Mouse (Mus musculus): Measurements from ENCODE around the gene Myo3b. TPM values are rescaled to one million over a fixed set of nuclear protein-coding genes. Genes with fewer than 3 reads are reported as not detected.

Gene Myo3b
- polyA plus RNA-seq, 1 experiment from 2014 or later, result not detected

DNA sequence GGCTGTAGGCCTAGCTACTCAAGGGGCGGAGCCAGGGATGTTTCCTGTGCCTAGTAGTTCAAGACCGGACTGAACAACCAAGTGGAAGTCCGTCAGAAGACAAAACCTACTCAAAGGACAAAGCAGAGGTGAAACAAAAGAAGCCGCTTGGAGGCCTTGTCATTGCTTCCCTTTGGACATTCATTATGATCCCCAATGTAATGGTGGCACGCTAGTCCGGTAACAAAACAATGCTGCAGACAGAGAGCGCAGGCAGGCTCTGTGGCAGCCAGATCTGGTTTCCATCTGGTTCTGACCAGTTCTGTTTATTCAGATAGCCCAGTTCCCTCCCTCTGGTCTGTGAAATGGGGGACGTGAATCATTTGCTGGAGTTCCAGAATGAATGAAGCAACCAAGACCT lies 301.3 kb downstream of the Myo3b start:
- Histone ChIP-seq H3K9me3 (replicated peaks) (no peaks in the 10 kb centered on the region), H3K4me2 (replicated peaks) (no peak overlapping the region), H3K4me3 (replicated peaks) (no peak overlapping the region), H3K9ac (no peak overlapping the region), H3K36me3 (no peaks in the 10 kb centered on the region), H3K4me1 (peaks cover 18% of the 10 kb centered on the region), H3K27me3 (no peaks in the 10 kb centered on the region), H3K27ac (replicated peaks) (no peak overlapping the region)
- 89% methylated on average over 8 of the region's 8 CpGs for WGBS
- ATAC-seq (ENCODE audit: insufficient number of reproducible peaks, low FRiP score, low TSS enrichment, low read depth), result no peak

DNA sequence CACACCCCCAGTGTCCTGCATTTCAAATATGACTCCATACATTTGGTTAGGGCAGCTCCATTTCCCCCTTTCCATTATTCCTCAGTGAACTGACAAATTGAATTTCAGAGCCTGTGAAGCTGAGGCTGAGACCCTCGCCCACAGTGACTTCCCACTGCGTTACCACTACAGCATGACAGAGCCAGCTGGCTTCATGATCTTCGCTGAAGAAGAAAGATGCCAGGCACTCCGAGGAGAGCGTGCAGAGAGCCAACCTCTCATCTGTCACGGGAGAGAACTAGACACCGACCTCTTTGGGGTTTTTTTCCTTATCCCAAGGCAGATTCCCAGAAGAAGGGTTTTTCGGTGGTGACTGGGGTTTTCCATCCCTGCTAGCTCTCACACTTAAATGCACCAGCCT lies 306.2 kb downstream of the Myo3b start:
- H3K27ac ChIP-seq (replicated peaks), result no peak overlapping the region
- H3K9ac ChIP-seq, result no peak overlapping the region
- no peaks in the 10 kb centered on the region for H3K9me3 ChIP-seq (replicated peaks)
- no peaks in the 10 kb centered on the region for H3K36me3 ChIP-seq
- H3K4me3 ChIP-seq (replicated peaks), result no peak overlapping the region
- H3K4me1 ChIP-seq, result 0 out of 2 replicates have a peak, but pooled peaks cover 3% of the 10 kb centered on the region
- ATAC-seq (ENCODE audit: insufficient number of reproducible peaks, low FRiP score, low TSS enrichment, low read depth), result no peak
- H3K4me2 ChIP-seq (replicated peaks), result no peak overlapping the region
- no peaks in the 10 kb centered on the region for H3K27me3 ChIP-seq
- WGBS, result 59% methylated on average over 8 of the region's 8 CpGs

DNA sequence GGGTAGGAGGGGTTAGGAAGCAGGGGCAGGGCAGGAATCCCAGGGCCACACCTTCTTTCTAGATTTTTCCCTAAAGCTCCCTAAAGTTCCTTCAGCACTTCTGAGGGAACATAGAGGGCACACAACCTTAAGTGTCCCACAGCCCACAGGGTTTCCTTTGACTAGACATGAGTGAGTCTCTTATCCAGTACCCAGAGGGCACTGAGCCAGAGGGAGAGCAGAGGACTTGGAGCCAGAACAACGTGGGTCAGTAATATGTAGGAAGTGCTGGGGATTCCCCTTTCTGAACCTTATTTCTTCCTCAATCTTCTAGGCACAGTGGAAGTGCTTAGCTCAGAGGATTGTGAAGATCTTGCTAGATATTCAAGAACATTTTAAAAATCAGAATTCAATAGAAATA lies 308.6 kb downstream of the Myo3b start:
- no peaks in the 10 kb centered on the region for H3K9me3 ChIP-seq (replicated peaks)
- no peak overlapping the region for H3K4me3 ChIP-seq (replicated peaks)
- H3K27me3 ChIP-seq, result no peaks in the 10 kb centered on the region
- no peak overlapping the region for H3K27ac ChIP-seq (replicated peaks)
- no peaks in the 10 kb centered on the region for H3K36me3 ChIP-seq
- ATAC-seq (ENCODE audit: insufficient number of reproducible peaks, low FRiP score, low TSS enrichment, low read depth), result no peak
- H3K4me2 ChIP-seq (replicated peaks), result no peak overlapping the region
- H3K4me1 ChIP-seq, result 0 out of 2 replicates have a peak, but pooled peaks cover 3% of the 10 kb centered on the region
- H3K9ac ChIP-seq, result no peak overlapping the region
- 29% methylated on average over 1 of the region's 1 CpGs for WGBS

DNA sequence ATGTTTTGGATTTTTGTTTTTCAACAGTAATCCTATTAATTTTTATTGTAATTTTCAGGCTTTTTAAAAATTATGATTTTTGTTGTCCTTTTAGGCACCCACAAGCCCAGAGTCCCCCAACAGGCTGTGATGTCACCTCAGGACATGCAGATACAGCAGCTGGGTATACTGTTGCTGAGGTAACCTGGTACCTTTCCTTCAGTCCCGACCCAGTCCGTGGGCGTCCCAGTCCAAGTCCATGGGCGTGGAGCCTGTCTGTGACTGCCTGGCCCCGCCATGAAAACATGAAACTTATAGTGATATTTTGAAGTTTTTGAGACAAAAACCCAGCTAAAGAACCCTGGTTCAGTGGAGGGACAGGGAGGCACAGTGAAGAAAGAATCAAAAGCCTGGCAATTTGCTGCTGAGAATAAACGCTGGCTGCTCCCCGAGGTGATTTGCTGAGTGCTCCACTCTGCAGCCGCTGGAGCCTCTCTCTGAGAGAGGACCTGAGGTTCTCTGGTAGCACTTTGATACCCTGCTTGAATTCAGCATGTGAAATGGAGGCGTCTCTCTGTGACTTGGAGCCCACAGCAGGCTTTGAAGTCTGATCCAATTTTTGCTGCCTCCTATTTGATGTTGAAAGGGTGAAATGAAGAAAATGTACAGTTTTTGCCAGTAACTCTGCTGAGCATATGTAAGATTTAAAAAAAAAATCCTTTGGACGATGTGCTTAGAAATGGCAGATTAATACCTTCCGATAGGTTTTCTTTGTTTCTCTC lies 310.0 kb downstream of the Myo3b start:
- Histone ChIP-seq H3K4me1 (0 out of 2 replicates have a peak, but pooled peaks cover 3% of the 10 kb centered on the region), H3K9ac (no peak overlapping the region), H3K36me3 (no peaks in the 10 kb centered on the region), H3K27ac (replicated peaks) (0 out of 2 replicates have a peak overlapping the region, but pooled peaks have one; percentile 17), H3K4me2 (replicated peaks) (no peak overlapping the region), H3K27me3 (no peaks in the 10 kb centered on the region), H3K9me3 (replicated peaks) (no peaks in the 10 kb centered on the region), H3K4me3 (replicated peaks) (no peak overlapping the region)
- whole genome bisulfite sequencing, result 39% methylated on average over 11 of the region's 11 CpGs
- ATAC-seq (ENCODE audit: insufficient number of reproducible peaks, low FRiP score, low TSS enrichment, low read depth), result no peak

DNA sequence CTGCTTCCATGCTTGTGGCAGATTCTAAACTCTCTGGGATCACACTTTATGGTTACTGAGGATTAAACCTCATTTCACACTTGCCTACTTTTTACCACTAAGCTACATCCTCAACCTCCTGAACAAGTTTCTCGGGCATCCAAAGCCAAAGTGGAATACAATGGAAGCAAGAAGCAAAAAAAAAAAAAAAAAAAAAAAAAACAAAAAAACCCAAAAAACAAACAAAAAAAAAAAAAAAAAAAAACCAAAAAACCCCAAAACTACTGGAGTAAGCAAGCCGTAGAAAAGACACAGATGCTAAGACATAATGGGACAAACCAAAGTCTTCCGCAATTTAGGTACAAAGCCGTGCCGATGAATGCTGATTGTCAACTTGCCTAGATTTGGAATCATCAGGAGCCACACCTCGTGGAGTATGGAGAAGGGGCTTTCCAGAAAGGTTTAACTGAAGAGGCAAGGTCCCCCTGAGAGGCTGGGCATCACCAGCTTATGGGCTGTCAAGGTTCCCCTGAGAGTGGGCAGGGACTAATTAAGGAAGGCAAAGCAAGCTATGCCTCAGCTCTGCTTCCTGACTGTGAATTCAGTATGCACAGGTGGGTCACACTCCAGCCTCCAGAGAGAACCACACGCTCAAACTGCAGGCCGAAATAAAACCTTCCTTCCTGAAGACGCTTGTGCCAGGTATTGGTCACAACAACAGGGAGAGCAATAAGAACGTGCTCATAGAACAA lies 313.7 kb downstream of the Myo3b start:
- no peak overlapping the region for H3K4me3 ChIP-seq (replicated peaks)
- no peak for ATAC-seq (ENCODE audit: insufficient number of reproducible peaks, low FRiP score, low TSS enrichment, low read depth)
- WGBS, result 83% methylated on average over 10 of the region's 10 CpGs
- no peaks in the 10 kb centered on the region for H3K27me3 ChIP-seq
- H3K9ac ChIP-seq, result no peak overlapping the region
- H3K9me3 ChIP-seq (replicated peaks), result no peaks in the 10 kb centered on the region
- H3K4me1 ChIP-seq, result 0 out of 2 replicates have a peak, but pooled peaks cover 3% of the 10 kb centered on the region
- no peak overlapping the region for H3K4me2 ChIP-seq (replicated peaks)
- H3K36me3 ChIP-seq, result no peaks in the 10 kb centered on the region
- H3K27ac ChIP-seq (replicated peaks), result no peak overlapping the region

DNA sequence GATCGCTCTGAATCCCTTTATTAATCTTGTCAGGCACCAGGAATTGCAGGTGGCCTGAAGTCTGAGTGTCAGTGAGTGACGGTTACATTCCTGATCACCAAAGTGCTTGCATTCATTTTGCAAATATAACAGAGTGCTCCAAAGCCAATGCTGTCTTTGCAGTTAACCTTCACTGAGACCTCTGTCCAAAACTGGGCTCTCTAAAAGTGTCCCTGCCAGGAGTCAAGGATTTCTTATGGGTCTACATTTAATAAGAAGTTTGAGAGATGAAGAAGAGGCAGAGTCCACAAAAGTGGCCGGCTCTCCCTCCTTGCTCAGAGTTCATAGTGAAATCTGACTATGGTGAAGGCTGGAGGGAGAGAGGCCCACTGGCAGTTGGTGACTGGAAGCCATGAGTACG lies 315.1 kb downstream of the Myo3b start:
- H3K9me3 ChIP-seq (replicated peaks), result no peaks in the 10 kb centered on the region
- no peak overlapping the region for H3K27ac ChIP-seq (replicated peaks)
- 79% methylated on average over 4 of the region's 4 CpGs for WGBS
- no peak overlapping the region for H3K9ac ChIP-seq
- H3K27me3 ChIP-seq, result no peaks in the 10 kb centered on the region
- H3K4me3 ChIP-seq (replicated peaks), result no peak overlapping the region
- H3K36me3 ChIP-seq, result no peaks in the 10 kb centered on the region
- ATAC-seq (ENCODE audit: insufficient number of reproducible peaks, low FRiP score, low TSS enrichment, low read depth), result no peak
- H3K4me1 ChIP-seq, result 0 out of 2 replicates have a peak, but pooled peaks cover under 1% of the 10 kb centered on the region
- H3K4me2 ChIP-seq (replicated peaks), result no peak overlapping the region

DNA sequence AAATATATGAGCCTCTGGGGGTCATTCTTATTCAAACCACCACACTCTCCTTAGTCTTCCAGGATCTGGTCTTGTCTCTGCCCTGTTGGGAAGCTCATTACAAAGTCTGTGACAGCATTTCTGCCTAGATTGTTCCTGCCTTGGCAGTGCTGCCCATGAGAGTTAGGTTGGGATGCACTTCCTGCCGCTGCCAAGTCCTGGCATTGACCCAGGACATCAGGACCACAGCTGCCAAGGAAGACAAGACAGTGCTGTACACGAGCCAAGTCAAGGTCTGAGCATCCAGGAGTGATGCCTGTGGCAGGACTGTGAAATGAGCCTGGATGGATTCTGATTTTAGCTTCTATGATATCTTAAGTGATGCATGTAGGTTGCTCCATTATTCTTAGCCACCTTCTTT lies 316.1 kb downstream of the Myo3b start:
- Histone ChIP-seq H3K4me2 (replicated peaks) (no peak overlapping the region), H3K27me3 (no peaks in the 10 kb centered on the region), H3K27ac (replicated peaks) (no peak overlapping the region), H3K9ac (no peak overlapping the region), H3K4me1 (no peaks in the 10 kb centered on the region), H3K9me3 (replicated peaks) (no peaks in the 10 kb centered on the region), H3K4me3 (replicated peaks) (no peak overlapping the region), H3K36me3 (no peaks in the 10 kb centered on the region)
- ATAC-seq (ENCODE audit: insufficient number of reproducible peaks, low FRiP score, low TSS enrichment, low read depth), result no peak
- WGBS, result 55% methylated on average over 2 of the region's 2 CpGs

DNA sequence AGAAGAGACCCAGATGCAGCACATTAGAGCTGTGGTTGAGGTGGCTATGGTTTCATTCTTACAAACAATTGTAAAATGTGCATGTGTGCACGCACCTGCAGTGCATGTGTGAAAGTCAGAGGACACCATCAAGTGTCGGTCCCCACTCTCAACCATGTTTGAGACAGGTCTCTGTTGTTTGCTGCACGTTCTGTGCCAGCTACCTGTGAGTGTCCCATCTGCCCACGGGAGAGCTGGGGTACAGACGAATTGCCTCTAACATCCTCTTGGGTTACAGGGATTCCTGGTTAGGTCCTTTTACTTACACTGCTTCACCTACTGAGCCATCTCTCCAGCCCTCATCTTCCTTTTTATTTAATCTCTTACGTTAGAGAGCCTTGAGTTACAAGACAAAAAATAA lies 330.5 kb downstream of the Myo3b start:
- H3K27me3 ChIP-seq, result no peaks in the 10 kb centered on the region
- H3K4me2 ChIP-seq (replicated peaks), result no peak overlapping the region
- no peaks in the 10 kb centered on the region for H3K36me3 ChIP-seq
- peaks cover 13% of the 10 kb centered on the region for H3K4me1 ChIP-seq
- H3K4me3 ChIP-seq (replicated peaks), result no peak overlapping the region
- ATAC-seq (ENCODE audit: insufficient number of reproducible peaks, low FRiP score, low TSS enrichment, low read depth), result no peak
- no peaks in the 10 kb centered on the region for H3K9me3 ChIP-seq (replicated peaks)
- H3K27ac ChIP-seq (replicated peaks), result no peak overlapping the region
- 75% methylated on average over 6 of the region's 6 CpGs for WGBS
- no peak overlapping the region for H3K9ac ChIP-seq

DNA sequence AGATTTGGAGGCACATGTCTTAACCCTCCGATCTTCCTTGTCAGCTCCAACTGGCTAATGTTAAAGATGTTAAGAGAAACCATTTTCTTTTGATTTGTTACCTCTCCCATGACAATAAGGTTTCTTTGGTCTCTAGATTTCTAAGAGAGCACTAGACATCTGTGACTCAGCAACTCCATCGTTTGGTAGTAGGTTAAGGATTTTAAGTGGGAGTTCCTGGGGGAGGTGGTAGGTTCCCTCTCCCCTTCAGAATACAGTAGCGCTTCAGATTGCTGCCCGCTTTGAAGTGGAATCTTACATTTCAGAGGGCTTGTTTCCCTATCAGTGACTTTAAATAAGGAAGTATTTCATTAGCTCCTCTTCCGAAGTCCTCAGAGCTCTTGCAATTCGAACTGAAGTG lies 340.4 kb downstream of the Myo3b start:
- no peak for ATAC-seq (ENCODE audit: insufficient number of reproducible peaks, low FRiP score, low TSS enrichment, low read depth)

DNA sequence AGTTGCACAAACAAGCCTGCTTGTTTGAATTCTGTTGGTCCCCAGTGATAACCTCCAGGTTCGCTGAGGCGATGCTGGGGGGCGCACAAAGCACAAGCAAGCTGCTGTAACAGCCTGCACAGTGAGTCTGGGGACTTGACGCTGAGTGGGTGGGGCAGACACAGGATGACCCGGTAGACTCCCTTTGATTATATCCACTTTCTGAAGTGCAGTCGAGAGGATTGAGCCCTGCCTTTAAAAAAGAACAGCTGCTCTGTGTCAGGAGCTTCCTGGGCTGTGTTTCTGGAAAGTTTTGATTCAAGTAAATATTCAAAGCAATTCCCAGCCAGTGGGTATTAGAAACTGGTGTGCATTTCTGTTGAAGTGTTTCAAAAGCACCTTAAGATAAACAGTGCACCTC lies 341.0 kb downstream of the Myo3b start:
- H3K27me3 ChIP-seq, result no peaks in the 10 kb centered on the region
- H3K4me2 ChIP-seq (replicated peaks), result no peak overlapping the region
- no peak for ATAC-seq (ENCODE audit: insufficient number of reproducible peaks, low FRiP score, low TSS enrichment, low read depth)
- WGBS, result 10% methylated on average over 6 of the region's 6 CpGs
- no peak overlapping the region for H3K27ac ChIP-seq (replicated peaks)
- H3K9ac ChIP-seq, result no peak overlapping the region
- no peaks in the 10 kb centered on the region for H3K9me3 ChIP-seq (replicated peaks)
- no peaks in the 10 kb centered on the region for H3K36me3 ChIP-seq
- no peak overlapping the region for H3K4me3 ChIP-seq (replicated peaks)
- H3K4me1 ChIP-seq, result peaks cover 7% of the 10 kb centered on the region; the same call in 1 of the 2 replicates

More for the DNA sequence above, 340.4 kb downstream of the Myo3b start:
- Histone ChIP-seq H3K27me3 (no peaks in the 10 kb centered on the region), H3K4me2 (replicated peaks) (no peak overlapping the region), H3K4me1 (peaks cover 7% of the 10 kb centered on the region; the same call in 1 of the 2 replicates), H3K27ac (replicated peaks) (no peak overlapping the region), H3K9ac (no peak overlapping the region), H3K4me3 (replicated peaks) (no peak overlapping the region), H3K9me3 (replicated peaks) (no peaks in the 10 kb centered on the region), H3K36me3 (no peaks in the 10 kb centered on the region)
- 37% methylated on average over 6 of the region's 6 CpGs for WGBS

DNA sequence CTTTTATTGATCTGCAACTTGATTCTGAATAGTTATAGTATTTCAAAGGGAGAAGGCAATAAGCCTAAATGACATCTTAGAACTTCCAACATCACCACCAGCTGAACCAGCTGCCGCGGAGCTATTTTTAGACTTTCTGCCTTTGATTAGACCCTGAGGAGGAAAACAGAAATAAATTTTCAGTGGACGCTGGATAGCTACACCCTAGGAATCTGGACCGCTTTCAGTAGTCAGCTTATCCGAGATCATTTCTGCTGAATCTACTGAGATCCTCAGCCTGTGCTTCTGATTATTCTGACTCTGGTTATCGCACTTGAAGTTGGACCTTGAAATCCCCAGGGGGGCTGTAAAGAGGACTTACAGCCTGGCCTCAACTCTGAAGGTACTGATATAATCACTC lies 349.7 kb downstream of the Myo3b start:
- no peak for ATAC-seq (ENCODE audit: insufficient number of reproducible peaks, low FRiP score, low TSS enrichment, low read depth)
- no peaks in the 10 kb centered on the region for H3K9me3 ChIP-seq (replicated peaks)
- H3K4me1 ChIP-seq, result peaks cover 9% of the 10 kb centered on the region; the same call in 1 of the 2 replicates
- H3K27me3 ChIP-seq, result no peaks in the 10 kb centered on the region
- no peak overlapping the region for H3K4me3 ChIP-seq (replicated peaks)
- 26% methylated on average over 6 of the region's 6 CpGs for WGBS
- H3K9ac ChIP-seq, result no peak overlapping the region
- H3K36me3 ChIP-seq, result no peaks in the 10 kb centered on the region
- H3K27ac ChIP-seq (replicated peaks), result no peak overlapping the region
- 0 out of 2 replicates have a peak overlapping the region, but pooled peaks have one; percentile 19 for H3K4me2 ChIP-seq (replicated peaks)

Data from embryonic facial prominence, embryonic 15.5 days (tissue).